8 mouse cellular contexts compared by ENCODE assay signal in genomic region chr11:97804841-97805661, GRCm38 (mm10). TPM values are rescaled to one million over a fixed set of nuclear protein-coding genes. Genes with fewer than 3 reads are reported as not detected.
A peak's percentile ranks its signal among the peaks of the same experiment; 100 is the strongest.
DNase-seq lines count a peak whose midpoint lies in the region; ATAC-seq and TF ChIP-seq lines count a peak whose summit lies in the region.

No protein-coding gene starts in this region.

- H3K9me3 ChIP-seq in hindbrain, embryonic 11.5 days (ENCODE audit: control insufficient read depth, low read length): no peaks in the 10 kb centered on the region
- no peaks in the 10 kb centered on the region for H3K9me3 ChIP-seq in liver, embryonic 16.5 days (replicated peaks; ENCODE audit: control insufficient read depth, low read length)

- H3K36me3 ChIP-seq in kidney, adult 2 months (ENCODE audit: control insufficient read depth, insufficient read depth, low read length): no peaks in the 10 kb centered on the region
- 0 out of 2 replicates have a peak, but pooled peaks cover 5% of the 10 kb centered on the region for H3K36me3 ChIP-seq in hindbrain, embryonic 11.5 days (ENCODE audit: control insufficient read depth, insufficient read depth, low read length)
- H3K36me3 ChIP-seq in liver, embryonic 16.5 days (ENCODE audit: control insufficient read depth, insufficient read depth): no peaks in the 10 kb centered on the region

- 10% methylated on average over 9 of the region's 9 CpGs for WGBS in kidney, adult 2 months
- 36% methylated on average over 9 of the region's 9 CpGs for WGBS in hindbrain, embryonic 11.5 days
- WGBS in liver, embryonic 16.5 days (ENCODE audit: insufficient replicate concordance): 33% methylated on average over 9 of the region's 9 CpGs

- no peak overlapping the region for H3K4me3 ChIP-seq in kidney, adult 2 months (ENCODE audit: insufficient read depth, low read depth, low read length)
- peak overlapping the region; percentile 21; the same call in 1 of the 2 replicates for H3K4me3 ChIP-seq in brown adipose tissue, adult 24 weeks (ENCODE audit: insufficient read depth, low read depth, low read length)
- H3K4me3 ChIP-seq in hindbrain, embryonic 11.5 days (ENCODE audit: low read depth, low read length): no peak overlapping the region
- H3K4me3 ChIP-seq in liver, embryonic 16.5 days (ENCODE audit: low read depth, low read length): no peak overlapping the region

- H3K27ac ChIP-seq in kidney, adult 2 months (ENCODE audit: insufficient read depth, low read depth, low read length): peak overlapping the region; percentile 55
- peak overlapping the region; percentile 91 for H3K27ac ChIP-seq in brown adipose tissue, adult 24 weeks (replicated peaks; ENCODE audit: low read depth, low read length)
- H3K27ac ChIP-seq in hindbrain, embryonic 11.5 days (ENCODE audit: low read depth, low read length): no peak overlapping the region
- H3K27ac ChIP-seq in liver, embryonic 16.5 days (ENCODE audit: low read length): peak overlapping the region; percentile 57

- H3K9ac ChIP-seq in hindbrain, embryonic 11.5 days (ENCODE audit: low read depth, low read length): no peak overlapping the region
- H3K9ac ChIP-seq in liver, embryonic 16.5 days (ENCODE audit: low read depth, low read length): no peak overlapping the region

- no peak for ATAC-seq in hindbrain, embryonic 11.5 days (ENCODE audit: low FRiP score)
- ATAC-seq in liver, embryonic 16.5 days (ENCODE audit: low read depth): no peak

- peaks cover 66% of the 10 kb centered on the region for H3K4me1 ChIP-seq in kidney, adult 2 months (ENCODE audit: control insufficient read depth, insufficient read depth, low read length)
- H3K4me1 ChIP-seq in brown adipose tissue, adult 24 weeks (ENCODE audit: control insufficient read depth, insufficient read depth, insufficient read length, low read length): peaks cover 64% of the 10 kb centered on the region
- H3K4me1 ChIP-seq in hindbrain, embryonic 11.5 days (replicated peaks; ENCODE audit: control insufficient read depth, insufficient read depth, low read length): peaks cover 31% of the 10 kb centered on the region
- H3K4me1 ChIP-seq in liver, embryonic 16.5 days (ENCODE audit: control insufficient read depth, low read depth, low read length): peaks cover 46% of the 10 kb centered on the region

- H3K4me2 ChIP-seq in hindbrain, embryonic 11.5 days (replicated peaks; ENCODE audit: low read depth, low read length): peak overlapping the region; percentile 26
- H3K4me2 ChIP-seq in liver, embryonic 16.5 days (ENCODE audit: low read depth, low read length): no peak overlapping the region; the same call in 1 of the 2 replicates

- TF ChIP-seq POLR2A in kidney, adult 2 months (IDR thresholded peaks at IDR 0.05; ENCODE audit: low read depth, low read length): no peak

- TF ChIP-seq CTCF in kidney, adult 2 months (conservative IDR thresholded peaks at IDR 0.05; ENCODE audit: insufficient read depth, insufficient read length, low read depth, low read length): no peak

- no peaks in the 10 kb centered on the region for H3K27me3 ChIP-seq in kidney, adult 2 months (replicated peaks; ENCODE audit: control insufficient read depth, insufficient read depth, low read length)
- H3K27me3 ChIP-seq in hindbrain, embryonic 11.5 days (ENCODE audit: control insufficient read depth, insufficient read depth, low read length): no peaks in the 10 kb centered on the region
- H3K27me3 ChIP-seq in liver, embryonic 16.5 days (ENCODE audit: control insufficient read depth, insufficient read depth, low read depth, low read length): no peaks in the 10 kb centered on the region

- DNase-seq in kidney, adult 2 months: peak; percentile 61
- DNase-seq in kidney, adult 9 months: no peak
- peak; percentile 34 for DNase-seq in hindbrain, embryonic 11.5 days (ENCODE audit: low spot score)
- DNase-seq in ovary, adult 18-20 months (ENCODE audit: low spot score): no peak
- DNase-seq in urinary bladder, adult 2 months (ENCODE audit: low spot score): no peak
- DNase-seq in urinary bladder, postnatal 36 days (ENCODE audit: low spot score in 2 of 2): no peak

RNA-seq across cellular contexts. Expression of gene Lasp1, which starts 6.3 kb away (rescaled TPM):
- 106 and 110 TPM in 2 replicates for polyA plus RNA-seq in kidney, adult 2 months (2012; rRNA removed)
- 56.3 and 58.1 TPM in 2 replicates for polyA plus RNA-seq in brown adipose tissue, adult 24 weeks (2012; ENCODE audit: insufficient read depth, insufficient read length, missing spikeins)
- polyA plus RNA-seq in hindbrain, embryonic 11.5 days (2014; fragmentation: Nextera tagmentation; extraction: Ambion mirVana): 45.8 and 61.1 TPM in 2 replicates
- polyA plus RNA-seq in liver, embryonic 16.5 days (2015; fragmentation: Nextera tagmentation; extraction: Ambion mirVana): 32.3 and 38.3 TPM in 2 replicates
- polyA plus RNA-seq in urinary bladder, adult 2 months (2012; rRNA removed): 101 and 108 TPM in 2 replicates

RNA-seq across cellular contexts. Expression of gene Rpl23, which starts 22.8 kb away (rescaled TPM):
- 118 and 181 TPM in 2 replicates for polyA plus RNA-seq in kidney, adult 2 months (2012; rRNA removed)
- 268 and 348 TPM in 2 replicates for polyA plus RNA-seq in brown adipose tissue, adult 24 weeks (2012; ENCODE audit: insufficient read depth, insufficient read length, missing spikeins)
- 437 and 458 TPM in 2 replicates for polyA plus RNA-seq in hindbrain, embryonic 11.5 days (2014; fragmentation: Nextera tagmentation; extraction: Ambion mirVana)
- polyA plus RNA-seq in liver, embryonic 16.5 days (2015; fragmentation: Nextera tagmentation; extraction: Ambion mirVana): 232 and 261 TPM in 2 replicates
- 911 and 1,027 TPM in 2 replicates for polyA plus RNA-seq in urinary bladder, adult 2 months (2012; rRNA removed)

RNA-seq across cellular contexts. Expression of gene 1700001P01Rik, which starts 29.3 kb away (rescaled TPM):
- polyA plus RNA-seq in kidney, adult 2 months (2012; rRNA removed): not detected in 2 replicates
- polyA plus RNA-seq in brown adipose tissue, adult 24 weeks (2012; ENCODE audit: insufficient read depth, insufficient read length, missing spikeins): not detected in 2 replicates
- 0.39 and 0.60 TPM in 2 replicates for polyA plus RNA-seq in hindbrain, embryonic 11.5 days (2014; fragmentation: Nextera tagmentation; extraction: Ambion mirVana)
- polyA plus RNA-seq in liver, embryonic 16.5 days (2015; fragmentation: Nextera tagmentation; extraction: Ambion mirVana): not detected in 2 replicates
- 0.13 and 0.41 TPM in 2 replicates for polyA plus RNA-seq in urinary bladder, adult 2 months (2012; rRNA removed)

RNA-seq across cellular contexts. Expression of gene B230217C12Rik, which starts 35.5 kb away (rescaled TPM):
- polyA plus RNA-seq in kidney, adult 2 months (2012; rRNA removed): 2.0 TPM in 2 replicates
- 0.59 and 2.0 TPM in 2 replicates for polyA plus RNA-seq in brown adipose tissue, adult 24 weeks (2012; ENCODE audit: insufficient read depth, insufficient read length, missing spikeins)
- polyA plus RNA-seq in hindbrain, embryonic 11.5 days (2014; fragmentation: Nextera tagmentation; extraction: Ambion mirVana): 15.1 TPM in 2 replicates
- polyA plus RNA-seq in liver, embryonic 16.5 days (2015; fragmentation: Nextera tagmentation; extraction: Ambion mirVana): 0.19 and 0.36 TPM in 2 replicates
- 3.8 and 5.6 TPM in 2 replicates for polyA plus RNA-seq in urinary bladder, adult 2 months (2012; rRNA removed)

RNA-seq across cellular contexts. Expression of gene Cwc25, which starts 38.7 kb away (rescaled TPM):
- polyA plus RNA-seq in kidney, adult 2 months (2012; rRNA removed): 7.1 and 8.5 TPM in 2 replicates
- polyA plus RNA-seq in brown adipose tissue, adult 24 weeks (2012; ENCODE audit: insufficient read depth, insufficient read length, missing spikeins): 5.8 and 7.1 TPM in 2 replicates
- 13.1 and 17.0 TPM in 2 replicates for polyA plus RNA-seq in hindbrain, embryonic 11.5 days (2014; fragmentation: Nextera tagmentation; extraction: Ambion mirVana)
- 5.4 and 6.0 TPM in 2 replicates for polyA plus RNA-seq in liver, embryonic 16.5 days (2015; fragmentation: Nextera tagmentation; extraction: Ambion mirVana)
- polyA plus RNA-seq in urinary bladder, adult 2 months (2012; rRNA removed): 15.3 and 16.6 TPM in 2 replicates

Comparison
In these comparisons a context has a peak if more than half of its experiments do, and no peak if none do; other contexts are left out.
1. DNase-seq: peak in kidney, adult 2 months (single experiment) and hindbrain, embryonic 11.5 days (single experiment); none in kidney, adult 9 months (single experiment), ovary, adult 18-20 months (single experiment), urinary bladder, adult 2 months (single experiment) and urinary bladder, postnatal 36 days (0 of 2).